Mouse (Mus musculus) adrenal gland, postnatal 4 days (tissue): ENCODE results near the gene Cttn. TPM values are rescaled to one million over a fixed set of nuclear protein-coding genes. Genes with fewer than 3 reads are reported as not detected.

ENCODE experiments used
- DNase-seq, 2 experiments: peaks; one replicate each; pipeline ENCODE4 v3.0.0; 2021 to 2022; ENCODE audit warnings: low spot score in 2 of 2, mixed read lengths in 2 of 2
- long read RNA-seq, 2 experiments: library from polyadenylated mRNA; stranded (forward); transcript quantifications; one replicate each; pipeline ENCODE4 v2.0.0; 2021
- total RNA-seq, 2 experiments: library from RNA; stranded (reverse); gene quantifications; 2 replicates each; pipeline ENCODE4 v1.2.3; 2021

Cttn gene
- 100 to 1,000 TPM; 189 to 193 TPM for total RNA-seq
- long read RNA-seq, experiment 1, transcript Cttn-202 (18 exons, 3,286 nt), result minor isoform, 38 of 219 reads
- long read RNA-seq, experiment 1, transcript Cttn-201 (17 exons, 2,913 nt), result major isoform, 104 of 219 reads
- long read RNA-seq, experiment 1, partial matches to known transcripts, result 13 of 219 reads
- long read RNA-seq, experiment 1, other reads (novel, unspliced or antisense), result 64 of 219 reads
- long read RNA-seq, experiment 2, transcript Cttn-202 (18 exons, 3,286 nt), result minor isoform, 172 of 599 reads
- long read RNA-seq, experiment 2, transcript Cttn-201 (17 exons, 2,913 nt), result major isoform, 292 of 599 reads
- long read RNA-seq, experiment 2, partial matches to known transcripts, result 29 of 599 reads
- long read RNA-seq, experiment 2, other reads (novel, unspliced or antisense), result 105 of 599 reads

DNA sequence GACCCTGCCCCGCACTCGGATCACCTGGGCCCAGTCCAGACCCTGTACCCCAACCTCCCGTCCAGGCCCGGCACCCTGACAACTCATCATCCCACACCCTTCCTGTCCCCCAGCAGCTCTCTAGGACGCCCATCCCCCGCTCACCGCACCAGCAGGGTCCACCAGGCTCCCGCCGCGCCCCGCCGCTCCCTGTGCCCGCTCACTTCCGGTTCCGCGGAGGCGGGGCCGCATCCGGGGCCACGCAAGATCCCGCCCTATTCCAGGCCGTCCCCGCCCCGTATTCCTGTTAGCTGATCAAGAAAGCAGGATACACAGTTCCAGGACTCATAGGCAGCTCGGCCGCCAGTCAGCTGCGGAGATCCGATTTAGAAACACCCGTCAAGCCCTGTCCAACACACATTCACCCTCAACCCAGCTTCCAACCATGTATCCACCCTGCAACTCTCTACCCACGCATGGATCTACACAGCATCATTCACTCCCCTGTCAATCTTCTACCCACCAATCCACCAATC, at the start of gene Cttn:
Gene Cttn, minus strand, starts transcription at position 465 of the 515 bp plus-strand sequence.
- DNase-seq, result peak; percentile 79 to 84

DNA sequence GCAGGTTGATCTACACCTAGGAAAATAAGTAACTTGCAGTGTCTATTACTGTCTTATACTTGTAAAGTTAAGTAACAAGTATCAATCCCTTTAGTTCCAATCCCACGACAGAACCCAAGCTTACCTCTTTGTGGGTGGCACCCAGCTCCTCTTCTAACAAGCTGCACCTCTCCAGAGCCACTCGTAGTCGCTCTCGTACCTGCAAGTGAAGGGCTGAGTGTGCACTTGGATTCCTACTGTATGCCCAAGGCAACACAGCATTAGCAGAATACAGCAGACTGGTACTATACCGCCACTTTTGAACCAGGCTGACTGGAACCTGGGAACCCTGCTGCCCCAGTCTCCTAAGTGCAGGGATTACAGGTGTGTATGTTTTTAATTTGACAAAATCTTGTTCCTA, 49.0 kb upstream of the Cttn start:
- no peak for DNase-seq

DNA sequence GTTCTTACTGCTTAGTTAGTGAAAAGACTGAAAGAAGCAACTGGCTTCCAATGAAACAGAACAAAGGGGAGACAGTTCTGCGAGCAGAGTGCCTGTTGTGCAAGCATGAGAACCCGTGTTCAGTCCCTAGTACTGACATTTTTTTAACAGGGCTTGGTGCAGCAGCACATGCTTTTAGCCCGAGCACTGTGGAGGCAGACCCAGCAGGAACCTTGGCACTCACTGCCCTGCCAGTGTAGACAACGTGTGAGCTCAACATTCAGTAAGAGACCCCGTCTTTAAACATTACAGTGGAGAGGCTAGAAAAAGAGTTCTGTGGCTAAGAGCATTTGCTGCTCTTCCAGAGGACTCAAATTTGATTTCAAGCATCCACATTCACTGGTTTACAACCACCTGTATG, 45.9 kb upstream of the Cttn start:
- DNase-seq, result no peak

DNA sequence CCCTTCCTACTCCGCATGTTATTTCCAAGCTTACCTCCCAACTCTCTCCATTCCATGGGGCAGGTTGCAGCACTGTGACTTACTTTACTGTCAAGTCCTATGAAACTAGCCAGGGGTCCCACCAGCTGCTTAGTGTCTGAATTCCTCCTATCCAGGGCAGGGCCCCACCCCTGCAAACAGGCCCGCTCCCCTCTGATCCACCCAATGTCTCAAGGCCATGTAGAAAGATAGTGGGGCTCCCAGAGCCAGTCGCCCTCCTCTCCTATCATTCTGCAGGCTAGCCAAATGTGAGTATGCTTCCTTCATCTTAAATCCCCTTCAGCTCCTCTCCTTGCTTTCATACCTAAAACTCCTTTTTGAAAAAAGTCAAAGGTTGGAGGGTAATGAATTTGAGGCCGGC, 38.3 kb upstream of the Cttn start:
- DNase-seq, result no peak

DNA sequence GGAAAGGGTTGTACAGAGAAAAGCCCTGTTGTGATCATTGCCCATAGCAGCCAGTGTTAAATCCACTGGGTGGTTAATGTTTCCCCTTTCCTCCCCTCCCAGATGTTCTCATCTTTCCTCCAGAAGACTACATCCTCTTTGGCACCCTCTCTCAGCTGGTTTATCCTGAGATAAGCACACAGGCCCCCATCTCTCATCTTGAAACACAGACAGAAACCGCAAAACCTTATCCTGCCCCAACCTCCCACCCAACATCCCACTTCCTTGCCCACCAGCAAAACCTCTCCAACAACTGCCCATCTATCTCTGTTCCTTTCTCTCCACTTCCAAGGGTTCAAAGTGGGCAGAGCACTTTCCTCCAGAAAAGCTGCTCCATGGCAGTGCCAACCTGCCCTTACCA, 36.0 kb upstream of the Cttn start:
- DNase-seq, result no peak

DNA sequence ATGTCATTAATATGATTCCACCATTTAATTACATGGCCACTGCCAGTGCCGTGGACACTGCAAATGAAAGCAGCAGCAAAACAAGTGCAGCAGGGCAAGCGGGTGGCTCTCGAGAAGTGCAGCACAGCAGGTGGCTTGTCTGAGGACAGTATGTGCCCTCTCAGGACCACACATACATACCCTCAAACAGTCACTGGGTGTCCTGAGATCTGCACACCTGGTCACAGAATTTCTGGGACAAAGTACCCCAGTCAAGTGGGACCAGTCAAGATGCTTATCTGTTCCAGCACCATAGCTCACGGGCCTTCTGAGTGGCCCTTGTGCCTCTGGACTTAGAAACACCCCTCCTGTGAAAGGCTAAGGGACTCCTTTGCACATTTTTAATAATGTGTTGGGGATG, 33.1 kb upstream of the Cttn start:
- DNase-seq, result no peak

DNA sequence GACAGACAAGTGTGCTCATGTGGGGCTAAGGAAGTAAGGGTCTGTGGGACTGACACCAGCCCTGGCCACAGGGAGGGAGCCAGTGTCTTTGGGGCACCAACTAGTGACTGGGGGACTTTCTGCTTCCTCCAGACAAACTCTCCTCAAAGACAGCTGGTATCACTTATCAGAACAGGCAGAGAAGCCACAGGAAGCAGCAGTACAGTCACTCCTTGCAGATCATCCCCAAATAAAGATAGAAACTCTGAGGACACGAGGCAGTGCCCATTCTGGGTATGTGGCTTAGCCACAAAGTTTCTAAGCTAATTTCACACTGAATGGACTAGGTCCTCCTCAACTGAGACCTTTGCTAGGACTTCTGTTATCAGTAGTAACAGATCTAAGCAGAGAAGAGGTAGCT, 22.1 kb upstream of the Cttn start:
- DNase-seq, result no peak

DNA sequence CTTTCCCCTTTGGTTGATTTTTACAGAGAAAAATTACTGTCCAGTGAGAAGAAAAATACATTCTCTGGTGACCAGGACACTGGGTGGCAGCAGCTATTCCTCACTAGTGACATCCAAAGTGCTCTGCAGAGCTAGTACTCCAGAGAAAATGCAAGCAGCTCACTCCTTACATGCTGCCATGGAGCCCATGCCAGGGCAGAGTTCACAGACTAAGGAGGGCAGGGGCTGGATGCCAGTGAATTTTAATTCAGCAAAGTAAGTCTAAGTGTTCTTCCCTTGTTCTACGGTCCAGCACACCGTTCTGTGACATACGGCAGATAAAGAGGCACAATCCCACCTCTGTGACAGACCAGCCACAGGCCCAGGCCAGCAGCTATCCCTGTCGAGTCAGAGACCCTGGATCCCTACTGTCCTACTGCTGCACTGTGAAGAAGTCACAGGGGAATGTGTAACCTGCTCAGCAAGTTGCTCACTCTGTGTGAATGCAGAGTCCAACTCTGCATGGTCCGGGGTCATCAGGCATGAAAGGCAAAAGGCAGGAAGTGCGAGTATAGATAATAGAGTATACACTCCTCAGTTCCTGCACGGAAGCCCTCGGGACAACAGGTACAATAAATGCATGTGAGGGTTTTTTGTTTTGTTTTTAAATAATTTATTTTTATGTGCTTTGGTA, 19.5 kb upstream of the Cttn start:
- no peak for DNase-seq

DNA sequence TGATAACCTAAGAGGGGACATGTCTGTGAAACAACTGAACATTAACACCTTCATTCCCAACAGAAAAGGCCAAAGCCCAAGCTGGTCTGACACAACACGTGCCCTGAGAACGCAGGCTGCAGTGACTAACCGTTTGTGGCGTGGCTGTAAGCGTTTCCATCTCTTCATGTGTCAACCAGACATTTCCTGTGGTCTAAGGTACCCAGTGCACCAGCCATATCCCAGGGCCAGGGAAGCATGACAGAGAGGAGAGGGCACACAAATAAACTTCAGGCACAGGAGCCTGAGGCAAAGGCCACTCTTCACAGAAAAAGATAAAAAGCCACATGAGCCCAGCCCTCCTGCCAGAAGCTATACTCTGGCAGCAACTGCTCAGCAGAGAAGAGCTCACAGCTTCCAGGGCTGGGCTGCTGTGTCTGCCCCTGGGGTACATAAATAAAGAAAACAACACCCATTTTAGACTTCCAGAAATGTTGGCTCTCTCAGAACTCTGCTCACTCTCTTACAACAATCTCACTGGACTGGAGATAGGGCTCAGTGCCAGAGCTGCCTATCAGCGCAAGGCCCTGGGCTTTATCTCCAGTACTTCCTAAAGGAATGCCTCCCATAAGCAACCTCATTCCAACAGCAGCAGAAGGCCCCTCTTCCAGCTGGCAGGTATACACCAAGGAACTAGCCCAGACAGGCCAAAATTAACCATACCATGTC, 18.4 kb upstream of the Cttn start:
- DNase-seq, result no peak

DNA sequence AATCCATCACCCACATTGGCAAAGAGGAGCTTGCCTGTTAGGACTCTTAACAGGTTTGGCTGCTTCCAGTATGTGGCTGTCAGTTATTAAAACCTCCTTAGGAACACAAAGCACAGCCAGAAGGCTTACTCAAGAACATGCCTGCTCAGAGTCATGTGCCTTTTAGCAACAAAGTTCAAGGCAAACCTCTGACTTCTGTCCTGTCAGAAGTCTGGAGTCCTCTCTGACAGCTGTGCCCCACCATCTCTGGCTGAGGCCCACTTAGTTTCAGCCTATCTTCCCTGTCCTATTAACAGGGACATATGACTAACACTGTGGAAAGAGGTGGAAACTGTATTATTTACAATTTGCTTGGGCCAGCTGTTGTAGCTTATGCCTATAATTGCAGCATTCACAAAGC, 9.5 kb upstream of the Cttn start:
- no peak for DNase-seq

DNA sequence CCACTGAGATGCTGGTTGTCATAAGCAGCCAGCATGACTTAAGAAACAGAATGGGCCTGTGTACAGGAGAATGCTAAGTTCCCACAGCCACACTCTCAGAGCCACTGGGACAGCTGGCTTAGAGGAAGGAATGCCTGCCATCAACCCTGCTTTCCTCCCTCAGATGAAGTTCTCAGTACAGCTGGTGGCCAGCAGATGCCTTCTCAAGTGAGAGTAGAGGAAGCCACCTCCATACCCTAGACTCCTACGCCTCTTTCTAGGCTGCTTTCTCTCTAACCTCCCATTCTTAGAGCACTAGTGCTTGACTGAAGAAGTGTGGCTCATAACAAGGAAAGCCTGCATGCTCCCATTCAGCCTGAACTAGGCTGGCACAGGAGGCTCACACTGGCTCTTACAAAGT, 8.8 kb upstream of the Cttn start:
- no peak for DNase-seq

DNA sequence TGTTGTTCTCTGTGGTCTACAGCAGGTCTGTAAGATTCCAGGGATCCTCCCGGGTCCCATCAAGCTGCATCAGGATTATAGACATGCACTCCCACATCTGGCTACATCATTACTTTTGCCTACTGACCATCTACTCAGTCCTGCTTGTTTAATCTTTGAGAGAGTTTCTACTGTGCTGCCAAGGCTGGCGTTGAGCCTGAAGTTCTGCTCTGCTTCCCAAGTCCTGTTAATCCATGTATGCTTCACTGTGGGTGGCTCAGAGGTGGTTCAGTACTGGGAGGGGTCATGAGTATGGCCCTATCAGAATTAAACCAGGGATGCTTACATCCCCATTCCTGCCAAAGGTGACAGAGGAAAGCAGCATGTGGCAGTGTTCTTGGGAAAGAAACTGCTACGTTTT, 4.9 kb upstream of the Cttn start:
- no peak for DNase-seq

DNA sequence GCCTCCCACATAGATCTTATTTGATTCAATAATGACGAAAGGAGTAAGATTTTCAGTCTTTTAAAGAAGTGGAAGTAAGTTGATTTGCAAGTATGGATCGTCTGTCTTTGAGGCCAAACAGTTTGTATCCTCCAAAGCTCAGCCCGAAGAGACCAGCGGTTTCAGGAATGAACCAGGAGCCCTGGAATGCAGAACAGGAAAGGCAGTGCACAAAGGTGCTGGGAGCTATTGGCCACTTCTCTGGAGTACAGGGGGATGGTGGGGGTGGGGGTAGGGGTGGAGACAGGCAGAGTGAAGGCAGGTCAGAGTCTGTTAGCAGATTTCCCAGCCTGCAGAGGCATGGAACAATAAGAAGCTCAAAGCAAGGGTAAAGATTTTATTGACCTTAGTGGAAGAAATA, 2.7 kb upstream of the Cttn start:
- no peak for DNase-seq

DNA sequence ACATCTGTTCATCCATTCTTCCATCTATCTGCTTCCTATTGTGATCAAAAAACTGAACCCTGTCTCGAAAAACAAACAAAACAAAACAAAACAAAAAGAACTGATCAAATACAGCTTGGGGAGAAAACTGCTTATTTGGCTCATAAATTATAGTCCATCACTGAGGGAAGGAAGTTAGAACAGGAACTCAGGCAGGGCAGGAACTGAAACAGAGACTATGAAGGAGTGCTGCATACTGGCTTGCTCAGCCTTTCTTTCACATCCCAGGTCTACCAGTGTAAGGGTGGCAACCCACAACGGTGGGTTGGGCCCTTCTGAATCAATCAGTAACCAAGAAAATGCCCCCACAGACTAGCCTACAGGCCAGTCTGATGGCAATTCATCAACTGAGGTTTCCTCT, 294 bp upstream of the Cttn start:
- no peak for DNase-seq

DNA sequence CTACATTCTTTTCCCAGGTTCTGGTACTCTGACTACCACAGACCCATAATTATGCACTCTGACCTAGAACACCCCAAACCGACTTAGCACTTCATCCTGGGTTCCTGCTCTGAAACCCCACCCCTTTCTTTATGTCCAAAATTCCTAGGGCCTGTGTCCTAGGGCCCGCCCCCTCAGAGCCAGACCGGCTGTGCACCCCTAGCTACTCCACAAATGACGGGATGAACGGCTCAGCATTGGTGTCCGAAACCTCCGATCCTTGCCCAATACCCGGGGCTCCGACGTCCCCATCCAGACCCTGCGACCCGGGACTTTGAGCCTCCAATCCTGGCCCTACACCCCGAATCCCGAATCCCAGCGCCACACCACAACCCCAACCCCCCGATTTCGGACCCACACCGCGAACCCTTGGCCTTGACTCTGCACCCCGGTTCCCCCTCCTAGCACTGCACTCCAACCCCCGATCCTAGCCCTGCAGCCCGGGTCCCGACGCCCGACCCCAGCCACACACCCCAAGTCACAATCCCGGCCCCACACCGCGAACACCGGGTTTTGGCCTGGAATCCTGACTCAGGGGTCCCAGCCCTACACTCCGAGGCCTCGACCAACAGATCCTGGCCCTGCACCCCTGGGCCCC, 783 bp downstream of the Cttn start:
- peak in 1 of 2 experiments; percentile 30 for DNase-seq

DNA sequence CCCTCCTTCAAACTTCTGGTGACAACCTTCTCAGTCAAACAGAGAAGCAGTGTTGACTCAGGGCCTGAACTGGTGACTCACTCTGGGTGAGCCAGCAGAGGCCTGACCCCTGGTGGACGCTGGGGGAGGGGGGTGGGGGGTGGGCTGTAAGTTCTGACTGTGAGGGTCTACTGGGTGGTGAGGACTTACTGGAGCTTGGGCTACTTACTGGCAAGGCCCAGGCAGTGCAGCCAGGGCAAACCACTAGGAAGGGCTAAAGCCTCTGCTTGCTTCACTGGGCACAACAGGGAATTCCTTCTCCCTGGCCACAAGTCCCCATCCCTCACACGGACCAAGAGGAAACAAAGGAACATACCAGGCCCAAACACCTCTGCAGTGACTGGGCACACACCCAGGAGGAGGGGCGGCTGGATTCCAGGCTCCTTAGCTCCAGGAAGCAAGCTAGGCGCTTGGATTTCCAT, 1.6 kb downstream of the Cttn start:
- DNase-seq, result no peak

DNA sequence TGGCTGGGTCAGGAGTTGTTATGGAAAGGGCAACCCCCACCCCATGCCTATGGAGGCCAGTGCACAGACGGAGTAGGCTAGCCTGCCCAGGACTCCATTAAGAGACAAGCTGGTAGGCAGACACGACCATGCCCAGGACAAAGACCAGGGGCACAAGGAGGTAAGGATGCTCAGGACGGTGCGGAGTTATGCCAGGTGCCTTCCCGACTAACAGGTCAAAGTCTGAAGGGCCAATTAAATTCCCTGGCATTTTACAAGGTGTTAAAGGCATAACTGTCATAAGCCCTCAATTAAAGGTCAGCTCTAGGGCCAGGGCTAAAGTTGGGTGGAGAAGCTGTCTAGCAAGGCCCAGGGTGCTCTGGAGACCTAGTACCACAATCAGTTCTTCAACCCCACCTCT, 2.1 kb downstream of the Cttn start:
- DNase-seq, result no peak

DNA sequence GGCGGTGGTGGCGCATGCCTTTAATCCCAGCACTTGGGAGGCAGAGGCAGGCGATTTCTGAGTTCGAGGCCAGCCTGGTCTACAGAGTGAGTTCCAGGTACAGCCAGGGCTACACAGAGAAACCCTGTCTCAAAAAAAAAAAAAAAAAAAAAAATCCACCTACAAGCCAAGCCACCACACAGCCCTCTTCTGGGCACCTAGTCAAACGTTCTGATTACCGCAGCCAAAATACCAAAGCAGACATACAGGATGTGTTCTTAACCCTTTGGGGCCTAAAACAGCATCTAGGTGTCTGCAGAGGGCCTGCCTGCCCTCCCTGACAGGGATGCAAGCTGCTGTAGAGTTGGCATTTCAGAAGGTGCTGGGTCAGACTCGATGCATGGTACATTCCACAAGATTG, 8.2 kb downstream of the Cttn start:
- DNase-seq, result no peak

DNA sequence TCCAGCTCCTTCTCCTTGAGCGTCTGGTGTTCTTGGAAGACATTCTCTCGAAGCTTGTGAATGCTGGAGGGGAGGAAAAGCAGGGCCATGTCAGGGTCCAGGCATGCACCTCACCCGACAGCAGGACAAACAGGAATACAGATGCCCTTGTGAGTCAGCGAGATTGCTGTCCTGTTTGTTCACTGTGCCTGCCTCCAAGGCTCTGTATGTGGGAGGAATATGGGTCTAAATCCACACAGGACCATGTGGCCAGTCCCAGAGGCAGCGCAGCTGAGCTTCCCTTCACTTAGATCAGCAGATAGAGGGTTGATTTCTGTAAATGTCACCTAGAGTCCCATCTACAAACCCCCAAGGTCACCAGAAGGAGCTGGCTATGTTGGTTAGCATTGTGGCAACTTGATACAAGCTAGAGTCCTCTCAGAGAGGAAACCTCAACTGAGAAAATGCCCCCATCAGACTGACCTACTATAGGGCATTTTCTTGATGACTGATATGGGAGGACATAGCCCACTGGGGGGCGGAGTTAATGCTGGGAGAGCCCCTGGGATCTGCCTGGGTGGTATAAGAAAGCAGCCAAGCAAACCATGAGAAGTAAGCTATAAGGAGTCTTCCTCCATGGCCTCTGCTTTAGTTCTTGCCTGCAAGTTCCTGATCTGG, 9.4 kb downstream of the Cttn start:
- no peak for DNase-seq

DNA sequence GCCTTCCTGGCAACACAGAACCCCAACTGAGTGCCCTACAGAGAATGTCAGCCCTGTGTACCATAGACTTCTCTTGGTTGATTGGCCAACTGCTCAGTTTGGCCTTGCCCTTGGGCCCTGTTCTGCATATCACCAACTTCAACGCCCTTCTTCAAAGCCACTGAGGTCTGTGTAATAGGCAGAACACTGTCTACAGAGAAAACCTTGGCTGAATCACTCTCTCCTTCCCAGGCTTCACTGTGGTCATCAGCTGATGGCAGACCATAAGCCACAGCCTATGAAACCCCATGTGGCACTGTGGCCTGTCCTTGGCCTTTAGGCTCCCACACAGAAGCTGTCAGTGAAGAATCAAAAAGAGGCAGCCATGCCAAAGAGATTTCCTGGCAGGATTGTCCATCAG, 11.9 kb downstream of the Cttn start:
- no peak for DNase-seq

DNA sequence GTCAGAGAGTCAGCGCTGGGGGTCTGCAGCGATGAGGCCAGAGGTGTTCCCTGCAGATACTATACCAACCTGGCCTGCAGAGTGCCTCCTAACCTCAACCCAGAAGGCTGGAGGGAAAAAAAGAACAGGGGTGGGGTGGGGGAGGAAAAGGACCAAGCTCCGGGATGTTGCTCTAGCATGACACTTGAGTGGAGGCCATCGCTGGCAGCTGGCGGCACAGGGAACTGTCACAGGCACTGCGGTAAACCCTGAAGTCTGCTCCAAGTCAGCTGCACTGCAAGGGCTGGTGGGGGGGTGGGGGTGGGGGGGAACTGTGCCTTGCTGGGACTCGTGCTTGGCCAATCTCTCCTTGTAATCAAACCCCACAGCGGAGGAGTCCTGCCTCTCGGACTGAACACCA, 20.1 kb downstream of the Cttn start:
- DNase-seq, result no peak
